Mouse (Mus musculus) liver, adult 2 months (tissue): ENCODE data around the gene E130308A19Rik. TPM values are rescaled to one million over a fixed set of nuclear protein-coding genes. Genes with fewer than 3 reads are reported as not detected.

Source experiments
- DNase-seq: peaks from one replicate; pipeline ENCODE4 v3.0.0-alpha.2; 2011; ENCODE audit warnings: low read depth, low spot score; ENCODE audit errors: extremely low read depth
- H3K27ac ChIP-seq: fragments of 200-500 bp; replicated peaks from 2 replicates; pipeline ENCODE4 v1.5.1; 2012; ENCODE audit warnings: low read depth, mild to moderate bottlenecking, control low read depth, inconsistent platforms, low read length; ENCODE audit not compliant: insufficient read depth
- H3K27me3 ChIP-seq: fragments of 200-500 bp; 2 replicates; pipeline ENCODE4 v1.6.1; 2012; ENCODE audit warnings: mild to moderate bottlenecking, moderate library complexity, low read length, inconsistent platforms; ENCODE audit not compliant: control insufficient read depth, insufficient read depth
- H3K36me3 ChIP-seq: fragments of 200-500 bp; 2 replicates; pipeline ENCODE4 v1.6.1; 2012; ENCODE audit warnings: low read length, inconsistent platforms; ENCODE audit not compliant: control insufficient read depth, insufficient read depth
- H3K4me1 ChIP-seq: fragments of 200-500 bp; 2 replicates; pipeline ENCODE4 v1.6.1; 2011; ENCODE audit warnings: low read length; ENCODE audit not compliant: control insufficient read depth, insufficient read depth
- H3K4me3 ChIP-seq: fragments of 200-500 bp; 2 replicates; pipeline ENCODE4 v1.5.1; 2011; ENCODE audit warnings: low read depth, mild to moderate bottlenecking, control low read depth, low read length, moderate library complexity; ENCODE audit not compliant: insufficient read depth
- H3K79me2 ChIP-seq: fragments of 200-500 bp; 2 replicates; pipeline ENCODE4 v1.6.1; 2012; ENCODE audit warnings: inconsistent platforms, mild to moderate bottlenecking, low read length, moderate library complexity; ENCODE audit not compliant: control insufficient read depth, insufficient read depth
- H3K9ac ChIP-seq: fragments of 200-500 bp; 2 replicates; pipeline ENCODE4 v1.6.1; 2012; ENCODE audit warnings: low read depth, mild to moderate bottlenecking, control low read depth, inconsistent platforms, low read length
- CTCF ChIP-seq: fragments of 200-500 bp; IDR thresholded peaks from 2 replicates; pipeline ENCODE4 v1.5.1; 2011; ENCODE audit warnings: low read depth, low read length, control low read depth
- POLR2A ChIP-seq: fragments of 200-500 bp; IDR thresholded peaks from 2 replicates; pipeline ENCODE4 v1.6.1; 2011; ENCODE audit warnings: low read length, control low read depth; ENCODE audit not compliant: insufficient read depth; ENCODE audit errors: extremely low read depth
- WGBS: fragments of 180-500 bp; shearing (Covaris S2); methylation state at CpG from one replicate; pipeline ENCODE4 v1.1.7; 2018; 5-methylcytosine and 5-hydroxymethylcytosine counted together
- polyA plus RNA-seq: library from polyadenylated mRNA; depleted of rRNA; stranded (reverse); fragments of >200 nt; gene quantifications from 2 replicates; pipeline ENCODE4 v1.2.3, GENCODE M21; 2012
- total RNA-seq: library from RNA; depleted of rRNA; stranded (reverse); fragments of >200 nt; gene quantifications from 2 replicates; pipeline ENCODE4 v1.2.3, GENCODE M21; 2014

The E130308A19Rik gene
- total and polyA plus RNA-seq, 2 experiments = 1.5 to 2.6 TPM

DNA sequence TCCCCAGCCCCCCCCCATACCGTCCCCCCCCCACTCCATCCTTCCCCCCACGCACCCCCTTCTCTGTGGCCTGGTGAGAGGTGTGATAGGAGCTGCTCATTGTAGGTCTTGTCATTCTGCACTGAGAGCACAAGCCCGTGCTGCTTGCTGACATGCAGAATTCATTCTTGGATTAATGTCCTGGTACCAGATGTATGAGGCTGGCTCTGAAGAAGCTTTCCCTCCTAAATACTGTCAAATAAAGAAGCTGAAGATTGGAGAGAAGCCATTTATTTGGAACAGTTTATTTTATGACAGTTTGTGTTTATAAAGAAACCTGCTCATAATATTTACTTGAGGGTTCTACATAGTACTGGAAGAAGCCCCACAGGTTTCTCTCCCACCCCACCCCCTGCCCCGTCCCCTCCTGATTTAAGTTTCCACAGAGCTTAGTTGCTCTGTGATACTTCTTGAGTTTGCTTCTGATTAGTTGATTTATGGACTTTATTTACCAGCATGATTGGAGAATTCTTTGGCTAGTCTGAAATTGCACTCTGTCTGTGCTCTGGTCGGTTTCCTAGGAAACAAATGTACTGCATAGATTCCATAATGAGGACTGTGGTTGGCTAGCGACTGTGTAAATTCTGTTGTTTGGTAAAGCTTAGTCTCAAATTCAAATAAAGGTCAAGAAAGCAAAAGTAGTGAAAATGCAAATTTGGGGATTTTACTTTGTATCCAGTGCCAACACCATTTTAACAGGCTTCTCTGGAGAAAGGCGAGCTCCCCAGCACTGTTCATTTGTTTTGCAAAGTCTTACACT lies 3.3 kb downstream of the E130308A19Rik start:
- Histone ChIP-seq H3K9ac (no peak overlapping the region), H3K27ac (no peak overlapping the region), H3K4me3 (no peak overlapping the region), H3K36me3 (no peaks in the 10 kb centered on the region), H3K79me2 (peaks cover 14% of the 10 kb centered on the region; the same call in 1 of the 2 replicates), H3K4me1 (peaks cover 4% of the 10 kb centered on the region; the same call in 1 of the 2 replicates), H3K27me3 (no peaks in the 10 kb centered on the region)
- 66% methylated on average over 7 of the region's 7 CpGs for WGBS
- no peak for DNase-seq
- TF ChIP-seq POLR2A (no peak), CTCF (no peak)

DNA sequence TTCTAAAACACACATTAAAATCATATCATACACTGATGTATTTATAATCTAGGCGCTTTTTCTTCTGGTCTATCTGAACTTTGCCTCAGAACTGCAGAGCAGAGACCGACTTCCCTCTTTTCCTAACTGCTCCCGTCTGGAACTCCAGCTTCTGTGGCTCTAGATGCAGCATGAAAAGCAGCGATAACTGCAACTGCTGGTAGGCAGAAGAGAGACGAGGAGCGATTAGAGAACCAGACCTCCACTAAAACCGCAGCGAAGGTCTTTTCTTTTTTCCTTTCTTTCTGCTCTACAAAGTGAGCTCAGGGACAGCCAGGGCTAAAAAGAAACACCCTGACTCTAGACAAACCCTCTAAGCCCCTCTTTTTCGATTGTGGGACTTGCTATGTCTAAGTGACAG lies 4.1 kb downstream of the E130308A19Rik start:
- peaks cover 14% of the 10 kb centered on the region; the same call in 1 of the 2 replicates for H3K79me2 ChIP-seq
- no peak overlapping the region for H3K4me3 ChIP-seq
- H3K9ac ChIP-seq = no peak overlapping the region
- H3K27ac ChIP-seq = no peak overlapping the region
- TF ChIP-seq POLR2A = no peak
- TF ChIP-seq CTCF = no peak
- no peak for DNase-seq
- no peaks in the 10 kb centered on the region for H3K27me3 ChIP-seq
- peaks cover 2% of the 10 kb centered on the region; the same call in 1 of the 2 replicates for H3K4me1 ChIP-seq
- 73% methylated on average over 9 of the region's 9 CpGs for WGBS
- no peaks in the 10 kb centered on the region for H3K36me3 ChIP-seq

DNA sequence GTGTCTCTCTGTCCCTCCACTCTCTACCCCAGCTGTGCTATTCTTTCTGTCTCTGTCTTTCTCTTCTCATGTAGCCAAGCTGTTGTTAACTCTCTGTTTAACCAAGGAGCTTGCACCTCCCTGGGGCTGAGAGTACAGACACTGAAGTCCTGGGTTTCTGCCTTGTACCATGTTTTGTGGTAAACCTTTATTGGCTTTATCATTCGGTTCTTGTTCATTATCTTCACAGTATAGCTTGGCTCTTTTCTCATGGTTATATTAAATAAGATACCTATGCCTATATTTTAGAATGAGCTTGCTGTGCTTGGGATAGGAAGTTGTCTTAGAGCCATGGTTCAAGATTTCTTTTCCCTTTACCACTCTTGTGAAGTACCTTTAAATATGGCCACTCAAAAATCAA lies 8.5 kb downstream of the E130308A19Rik start:
- H3K36me3 ChIP-seq = no peaks in the 10 kb centered on the region
- no peak overlapping the region for H3K27ac ChIP-seq
- DNase-seq = no peak
- WGBS = 97% methylated on average over 1 of the region's 1 CpGs
- no peaks in the 10 kb centered on the region for H3K4me1 ChIP-seq
- no peaks in the 10 kb centered on the region for H3K27me3 ChIP-seq
- H3K79me2 ChIP-seq = peaks cover 13% of the 10 kb centered on the region; the same call in 1 of the 2 replicates
- no peak overlapping the region for H3K4me3 ChIP-seq
- TF ChIP-seq CTCF (no peak), POLR2A (no peak)
- no peak overlapping the region for H3K9ac ChIP-seq

DNA sequence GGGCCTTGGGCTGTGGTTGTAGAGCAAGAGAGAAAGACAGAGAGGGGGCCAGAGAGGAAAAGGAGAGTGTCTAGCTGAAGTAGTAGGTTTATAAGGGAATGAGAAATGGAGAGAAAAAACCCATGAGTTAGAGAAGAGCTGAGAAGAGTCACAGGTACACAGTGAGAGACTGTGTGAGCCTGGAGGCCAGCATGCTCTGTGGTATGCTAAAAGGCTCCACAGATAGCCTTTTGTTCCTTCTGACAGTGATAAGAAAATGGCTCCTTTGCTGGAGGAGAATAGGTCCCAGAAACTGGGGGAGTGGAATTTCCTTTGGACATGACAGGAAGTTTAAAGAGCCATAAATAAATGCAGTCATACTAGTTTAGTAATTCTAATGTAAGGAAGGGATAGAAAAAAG lies 13.2 kb downstream of the E130308A19Rik start:
- H3K27ac ChIP-seq = no peak overlapping the region
- no peaks in the 10 kb centered on the region for H3K36me3 ChIP-seq
- H3K9ac ChIP-seq = no peak overlapping the region
- H3K79me2 ChIP-seq = peaks cover 8% of the 10 kb centered on the region; the same call in 1 of the 2 replicates
- TF ChIP-seq CTCF = no peak
- TF ChIP-seq POLR2A = no peak
- H3K27me3 ChIP-seq = no peaks in the 10 kb centered on the region
- DNase-seq = no peak
- H3K4me1 ChIP-seq = peaks cover 2% of the 10 kb centered on the region; the same call in 1 of the 2 replicates
- no peak overlapping the region for H3K4me3 ChIP-seq

DNA sequence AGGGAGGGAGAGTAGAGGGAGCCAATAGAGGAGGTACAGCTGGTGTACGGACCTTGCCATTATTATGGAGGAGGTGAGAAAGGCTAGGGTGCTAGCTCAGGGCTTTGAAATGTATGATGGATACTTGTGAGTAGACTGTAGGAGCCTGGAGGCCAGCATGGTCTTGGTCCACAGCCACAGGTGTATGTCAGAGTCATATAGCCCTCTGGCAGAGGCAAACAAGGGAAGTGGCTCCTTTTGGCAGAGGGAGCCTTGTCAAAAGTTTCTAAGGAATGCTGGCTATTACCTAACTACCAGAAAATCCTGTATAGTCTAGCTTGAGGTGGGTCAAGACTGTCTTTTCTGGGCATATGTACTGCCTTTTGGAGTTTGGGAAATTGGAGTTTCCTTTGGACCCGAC lies 14.7 kb downstream of the E130308A19Rik start:
- Histone ChIP-seq H3K4me3 (no peak overlapping the region), H3K27ac (no peak overlapping the region), H3K9ac (no peak overlapping the region), H3K27me3 (no peaks in the 10 kb centered on the region), H3K79me2 (peaks cover 5% of the 10 kb centered on the region; the same call in 1 of the 2 replicates), H3K4me1 (peaks cover 2% of the 10 kb centered on the region; the same call in 1 of the 2 replicates), H3K36me3 (no peaks in the 10 kb centered on the region)
- 88% methylated on average over 2 of the region's 2 CpGs for WGBS
- no peak for DNase-seq
- TF ChIP-seq POLR2A (no peak), CTCF (no peak)

DNA sequence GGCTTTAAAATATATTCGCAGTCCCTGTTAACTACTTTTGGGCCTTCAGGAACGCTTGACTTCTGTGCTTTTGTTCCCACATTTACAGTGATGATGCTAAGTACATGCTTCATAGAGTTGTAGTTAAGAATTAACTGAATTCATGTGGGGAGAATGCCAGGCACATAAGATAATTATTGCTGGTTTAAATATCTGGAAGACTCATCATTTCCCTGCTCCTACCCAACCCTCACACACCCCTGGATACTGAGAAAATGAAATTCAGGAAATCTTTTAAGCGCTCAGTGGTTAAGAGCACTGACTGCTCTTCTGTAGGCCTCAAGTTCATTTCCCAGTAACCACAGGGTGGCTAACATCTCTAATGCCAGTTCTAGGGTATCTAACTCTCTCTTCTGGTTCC lies 16.0 kb downstream of the E130308A19Rik start:
- no peaks in the 10 kb centered on the region for H3K36me3 ChIP-seq
- H3K9ac ChIP-seq = no peak overlapping the region
- TF ChIP-seq POLR2A = no peak
- TF ChIP-seq CTCF = no peak
- H3K27me3 ChIP-seq = no peaks in the 10 kb centered on the region
- DNase-seq = no peak
- WGBS = 86% methylated on average over 3 of the region's 3 CpGs
- H3K4me1 ChIP-seq = peaks cover 2% of the 10 kb centered on the region; the same call in 1 of the 2 replicates
- peaks cover 3% of the 10 kb centered on the region; the same call in 1 of the 2 replicates for H3K79me2 ChIP-seq
- H3K27ac ChIP-seq = no peak overlapping the region
- no peak overlapping the region for H3K4me3 ChIP-seq
